Mouse (Mus musculus): ENCODE results near the gene D11Wsu47e. TPM values are rescaled to one million over a fixed set of nuclear protein-coding genes. Genes with fewer than 3 reads are reported as not detected.

The D11Wsu47e gene
- polyA plus RNA-seq, 1 experiment: 7.4 TPM

- no peak for DNase-seq (ENCODE audit: low read depth in 1 of 2, low spot score in 2 of 2)
- no peak for TF ChIP-seq CTCF (IDR thresholded peaks at IDR 0.05; ENCODE audit: extremely low read depth, insufficient read depth, insufficient read length, insufficient replicate concordance)
- TF ChIP-seq POLR2A (IDR thresholded peaks at IDR 0.05; ENCODE audit: low read depth, low read length): no peak
- Histone ChIP-seq H3K27ac (ENCODE audit: insufficient read depth, low read length) (peak overlapping the region; percentile 39; the same call in 1 of the 2 replicates), H3K27me3 (ENCODE audit: control insufficient read depth, insufficient read depth, low read length) (no peaks in the 10 kb centered on the region), H3K4me3 (ENCODE audit: extremely low read depth, insufficient read depth, insufficient read length) (no peak overlapping the region), H3K4me1 (ENCODE audit: control insufficient read depth, insufficient read depth, insufficient read length) (peaks cover 6% of the 10 kb centered on the region; the same call in 1 of the 2 replicates), H3K36me3 (ENCODE audit: control insufficient read depth, insufficient read depth, low read length) (peaks cover 22% of the 10 kb centered on the region)
- 43% methylated on average over 3 of the region's 3 CpGs for WGBS
Observed at GRCm38 (mm10) chr11:113691851-113692250, 7.6 kb downstream of the D11Wsu47e start.

GRCm38 (mm10) chr11:113697571-113697970 lies 13.4 kb downstream of the D11Wsu47e start:
- H3K4me3 ChIP-seq (ENCODE audit: extremely low read depth, insufficient read depth, insufficient read length): no peak overlapping the region

GRCm38 (mm10) chr11:113698013-113698545 lies 13.9 kb downstream of the D11Wsu47e start:
- Histone ChIP-seq H3K36me3 (ENCODE audit: control insufficient read depth, insufficient read depth, low read length) (peaks cover 10% of the 10 kb centered on the region), H3K4me1 (ENCODE audit: control insufficient read depth, insufficient read depth, insufficient read length) (no peaks in the 10 kb centered on the region), H3K27ac (ENCODE audit: insufficient read depth, low read length) (no peak overlapping the region), H3K4me3 (ENCODE audit: extremely low read depth, insufficient read depth, insufficient read length) (no peak overlapping the region), H3K27me3 (ENCODE audit: control insufficient read depth, insufficient read depth, low read length) (no peaks in the 10 kb centered on the region)
- DNase-seq (ENCODE audit: low read depth in 1 of 2, low spot score in 2 of 2): no peak
- 89% methylated on average over 12 of the region's 12 CpGs for WGBS
- no peak for TF ChIP-seq POLR2A (IDR thresholded peaks at IDR 0.05; ENCODE audit: low read depth, low read length)
- no peak for TF ChIP-seq CTCF (IDR thresholded peaks at IDR 0.05; ENCODE audit: extremely low read depth, insufficient read depth, insufficient read length, insufficient replicate concordance)

More at GRCm38 (mm10) chr11:113697571-113697970, 13.4 kb downstream of the D11Wsu47e start:
- 90% methylated on average over 5 of the region's 5 CpGs for WGBS
- Histone ChIP-seq H3K36me3 (ENCODE audit: control insufficient read depth, insufficient read depth, low read length) (peaks cover 11% of the 10 kb centered on the region), H3K27ac (ENCODE audit: insufficient read depth, low read length) (no peak overlapping the region), H3K27me3 (ENCODE audit: control insufficient read depth, insufficient read depth, low read length) (no peaks in the 10 kb centered on the region), H3K4me1 (ENCODE audit: control insufficient read depth, insufficient read depth, insufficient read length) (no peaks in the 10 kb centered on the region)
- TF ChIP-seq POLR2A (IDR thresholded peaks at IDR 0.05; ENCODE audit: low read depth, low read length) (no peak), CTCF (IDR thresholded peaks at IDR 0.05; ENCODE audit: extremely low read depth, insufficient read depth, insufficient read length, insufficient replicate concordance) (no peak)
- DNase-seq (ENCODE audit: low read depth in 1 of 2, low spot score in 2 of 2): no peak

GRCm38 (mm10) chr11:113699643-113700042 lies 15.4 kb downstream of the D11Wsu47e start:
- H3K4me1 ChIP-seq (ENCODE audit: control insufficient read depth, insufficient read depth, insufficient read length): no peaks in the 10 kb centered on the region
- H3K4me3 ChIP-seq (ENCODE audit: extremely low read depth, insufficient read depth, insufficient read length): no peak overlapping the region
- DNase-seq (ENCODE audit: low read depth in 1 of 2, low spot score in 2 of 2): no peak
- no peaks in the 10 kb centered on the region for H3K27me3 ChIP-seq (ENCODE audit: control insufficient read depth, insufficient read depth, low read length)
- peaks cover 4% of the 10 kb centered on the region for H3K36me3 ChIP-seq (ENCODE audit: control insufficient read depth, insufficient read depth, low read length)
- no peak overlapping the region for H3K27ac ChIP-seq (ENCODE audit: insufficient read depth, low read length)
- no peak for TF ChIP-seq POLR2A (IDR thresholded peaks at IDR 0.05; ENCODE audit: low read depth, low read length)
- no peak for TF ChIP-seq CTCF (IDR thresholded peaks at IDR 0.05; ENCODE audit: extremely low read depth, insufficient read depth, insufficient read length, insufficient replicate concordance)
- 92% methylated on average over 7 of the region's 7 CpGs for WGBS

- TF ChIP-seq CTCF (IDR thresholded peaks at IDR 0.05; ENCODE audit: extremely low read depth, insufficient read depth, insufficient read length, insufficient replicate concordance) (peak; percentile 97), POLR2A (IDR thresholded peaks at IDR 0.05; ENCODE audit: low read depth, low read length) (no peak)
- DNase-seq (ENCODE audit: low read depth in 1 of 2, low spot score in 2 of 2): peak; percentile 29 to 65
- Histone ChIP-seq H3K36me3 (ENCODE audit: control insufficient read depth, insufficient read depth, low read length) (no peaks in the 10 kb centered on the region), H3K4me3 (ENCODE audit: extremely low read depth, insufficient read depth, insufficient read length) (no peak overlapping the region), H3K27me3 (ENCODE audit: control insufficient read depth, insufficient read depth, low read length) (no peaks in the 10 kb centered on the region), H3K4me1 (ENCODE audit: control insufficient read depth, insufficient read depth, insufficient read length) (no peaks in the 10 kb centered on the region), H3K27ac (ENCODE audit: insufficient read depth, low read length) (no peak overlapping the region)
- WGBS: 32% methylated on average over 5 of the region's 5 CpGs
Observed at GRCm38 (mm10) chr11:113703758-113704157, 19.5 kb downstream of the D11Wsu47e start.

GRCm38 (mm10) chr11:113705966-113706652 lies 21.9 kb downstream of the D11Wsu47e start:
- DNase-seq (ENCODE audit: low read depth in 1 of 2, low spot score in 2 of 2): no peak
- Histone ChIP-seq H3K4me3 (ENCODE audit: extremely low read depth, insufficient read depth, insufficient read length) (no peak overlapping the region), H3K4me1 (ENCODE audit: control insufficient read depth, insufficient read depth, insufficient read length) (no peaks in the 10 kb centered on the region), H3K27ac (ENCODE audit: insufficient read depth, low read length) (no peak overlapping the region), H3K36me3 (ENCODE audit: control insufficient read depth, insufficient read depth, low read length) (no peaks in the 10 kb centered on the region), H3K27me3 (ENCODE audit: control insufficient read depth, insufficient read depth, low read length) (no peaks in the 10 kb centered on the region)
- TF ChIP-seq POLR2A (IDR thresholded peaks at IDR 0.05; ENCODE audit: low read depth, low read length): no peak
- TF ChIP-seq CTCF (IDR thresholded peaks at IDR 0.05; ENCODE audit: extremely low read depth, insufficient read depth, insufficient read length, insufficient replicate concordance): no peak
- WGBS: 85% methylated on average over 15 of the region's 15 CpGs
